In genomic region chr7:110966853-110967252, GRCm38 (mm10) we compare ENCODE assay signal across 24 mouse cellular contexts. TPM values are rescaled to one million over a fixed set of nuclear protein-coding genes. Genes with fewer than 3 reads are reported as not detected.
A peak's percentile ranks its signal among the peaks of the same experiment; 100 is the strongest.
DNase-seq lines count a peak whose midpoint lies in the region; ATAC-seq lines count a peak whose summit lies in the region.
"Had no signal": no experiment of that assay in that cellular context is flagged by ENCODE, and none has a peak within 500 bp of the region (broad histone marks: within the 10 kb centered on the region; RNA-seq: fewer than 3 reads in every experiment).

No protein-coding gene starts in this region.

- no peak overlapping the region for H3K4me3 ChIP-seq in midbrain, embryonic 11.5 days (ENCODE audit: low read depth, low read length)
- H3K4me3 ChIP-seq in midbrain, embryonic 16.5 days (ENCODE audit: low read depth, low read length) = no peak overlapping the region
- no peak overlapping the region for H3K4me3 ChIP-seq in liver, embryonic 12.5 days
- no peak overlapping the region for H3K4me3 ChIP-seq in liver, embryonic 15.5 days (replicated peaks)
- H3K4me3 ChIP-seq in heart, embryonic 11.5 days (ENCODE audit: low read depth, low read length) = no peak overlapping the region
- H3K4me3 ChIP-seq: forebrain, embryonic 10.5 days; forebrain, embryonic 13.5 days; heart, embryonic 13.5 days had no signal

- no peaks in the 10 kb centered on the region for H3K4me1 ChIP-seq in midbrain, embryonic 11.5 days (ENCODE audit: control insufficient read depth, insufficient read depth, low read length)
- no peaks in the 10 kb centered on the region for H3K4me1 ChIP-seq in midbrain, embryonic 16.5 days (ENCODE audit: control insufficient read depth, insufficient read depth, low read length)
- H3K4me1 ChIP-seq in liver, embryonic 12.5 days = peaks cover 53% of the 10 kb centered on the region
- peaks cover 44% of the 10 kb centered on the region for H3K4me1 ChIP-seq in liver, embryonic 15.5 days (replicated peaks)
- peaks cover 17% of the 10 kb centered on the region; the same call in 1 of the 2 replicates for H3K4me1 ChIP-seq in heart, embryonic 11.5 days (ENCODE audit: control insufficient read depth, insufficient read depth, low read length)
- H3K4me1 ChIP-seq: forebrain, embryonic 10.5 days; forebrain, embryonic 13.5 days had no signal

- no peak overlapping the region for H3K9ac ChIP-seq in midbrain, embryonic 11.5 days (ENCODE audit: low read length)
- no peak overlapping the region for H3K9ac ChIP-seq in midbrain, embryonic 16.5 days (ENCODE audit: low read depth, low read length)
- H3K9ac ChIP-seq in liver, embryonic 12.5 days = no peak overlapping the region
- H3K9ac ChIP-seq in liver, embryonic 15.5 days = no peak overlapping the region
- H3K9ac ChIP-seq in heart, embryonic 11.5 days (ENCODE audit: low read depth, low read length) = no peak overlapping the region
- H3K9ac ChIP-seq: forebrain, embryonic 13.5 days; heart, embryonic 13.5 days; hindbrain, embryonic 14.5 days had no signal

- no peak overlapping the region for H3K4me2 ChIP-seq in midbrain, embryonic 11.5 days
- H3K4me2 ChIP-seq in midbrain, embryonic 16.5 days (ENCODE audit: low read length) = no peak overlapping the region
- no peak overlapping the region for H3K4me2 ChIP-seq in liver, embryonic 12.5 days
- H3K4me2 ChIP-seq in liver, embryonic 15.5 days = no peak overlapping the region
- H3K4me2 ChIP-seq in heart, embryonic 11.5 days = no peak overlapping the region
- H3K4me2 ChIP-seq: forebrain, embryonic 13.5 days; heart, embryonic 13.5 days; hindbrain, embryonic 14.5 days had no signal

- no peak for ATAC-seq in midbrain, embryonic 11.5 days (ENCODE audit: low FRiP score)
- ATAC-seq in midbrain, embryonic 16.5 days = no peak
- ATAC-seq in liver, embryonic 12.5 days = peak; percentile 76
- peak; percentile 59 for ATAC-seq in liver, embryonic 15.5 days (ENCODE audit: insufficient read depth)
- no peak for ATAC-seq in heart, embryonic 11.5 days (replicated peaks; ENCODE audit: insufficient number of reproducible peaks, low FRiP score, low TSS enrichment)
- ATAC-seq: activated CD4-positive, CD25-positive, alpha-beta regulatory T cell, adult 4 months; CD4-positive, CD25-positive, alpha-beta regulatory T cell, adult 4 months; forebrain, embryonic 13.5 days; forebrain, embryonic 16.5 days; hindbrain, postnatal 0 days had no signal

- H3K9me3 ChIP-seq in midbrain, embryonic 11.5 days (ENCODE audit: control insufficient read depth, low read length) = no peaks in the 10 kb centered on the region
- no peaks in the 10 kb centered on the region for H3K9me3 ChIP-seq in midbrain, embryonic 16.5 days (replicated peaks; ENCODE audit: control insufficient read depth, low read length, poor library complexity, severe bottlenecking)
- H3K9me3 ChIP-seq in liver, embryonic 12.5 days (replicated peaks) = no peaks in the 10 kb centered on the region
- H3K9me3 ChIP-seq in liver, embryonic 15.5 days (replicated peaks) = no peaks in the 10 kb centered on the region
- no peaks in the 10 kb centered on the region for H3K9me3 ChIP-seq in heart, embryonic 11.5 days (replicated peaks; ENCODE audit: control insufficient read depth, low read length)
- H3K9me3 ChIP-seq: forebrain, embryonic 10.5 days; forebrain, embryonic 13.5 days had no signal

- H3K27me3 ChIP-seq in midbrain, embryonic 11.5 days (ENCODE audit: control insufficient read depth, insufficient read depth, low read length) = no peaks in the 10 kb centered on the region
- H3K27me3 ChIP-seq in midbrain, embryonic 16.5 days (ENCODE audit: control insufficient read depth, insufficient read depth, low read depth, low read length) = no peaks in the 10 kb centered on the region
- no peaks in the 10 kb centered on the region for H3K27me3 ChIP-seq in liver, embryonic 12.5 days (replicated peaks)
- no peaks in the 10 kb centered on the region for H3K27me3 ChIP-seq in liver, embryonic 15.5 days
- H3K27me3 ChIP-seq in heart, embryonic 11.5 days (ENCODE audit: control insufficient read depth, insufficient read depth, low read length) = no peaks in the 10 kb centered on the region
- H3K27me3 ChIP-seq: forebrain, embryonic 13.5 days; heart, embryonic 13.5 days had no signal

- 89% methylated on average over 5 of the region's 5 CpGs for WGBS in midbrain, embryonic 11.5 days
- WGBS in midbrain, embryonic 16.5 days = 92% methylated on average over 5 of the region's 5 CpGs
- WGBS in liver, embryonic 12.5 days (ENCODE audit: insufficient replicate concordance) = 34% methylated on average over 5 of the region's 5 CpGs
- WGBS in liver, embryonic 15.5 days (ENCODE audit: insufficient replicate concordance) = 30% methylated on average over 5 of the region's 5 CpGs
- WGBS in heart, embryonic 11.5 days (ENCODE audit: insufficient replicate concordance) = 52% methylated on average over 5 of the region's 5 CpGs

- peak; percentile 31 for DNase-seq in midbrain, embryonic 11.5 days (ENCODE audit: low spot score, missing footprints)
- DNase-seq in urinary bladder, postnatal 36 days (ENCODE audit: low spot score in 2 of 2) = no peak
- no peak for DNase-seq in gastrocnemius, postnatal 14 days
- DNase-seq: adrenal gland, postnatal 10 days; adrenal gland, postnatal 36 days; cerebellum, adult 18-20 months; cerebellum, adult 9-10 months; cerebellum, postnatal 14 days; gastrocnemius, postnatal 10 days; heart, adult 18-20 months; heart, postnatal 14 days; heart, postnatal 4 days had no signal

- H3K36me3 ChIP-seq in midbrain, embryonic 11.5 days (ENCODE audit: control insufficient read depth, insufficient read depth, low read length) = no peaks in the 10 kb centered on the region
- H3K36me3 ChIP-seq in midbrain, embryonic 16.5 days (ENCODE audit: control insufficient read depth, insufficient read depth, low read length) = no peaks in the 10 kb centered on the region
- no peaks in the 10 kb centered on the region for H3K36me3 ChIP-seq in liver, embryonic 12.5 days
- H3K36me3 ChIP-seq in liver, embryonic 15.5 days (replicated peaks) = no peaks in the 10 kb centered on the region
- H3K36me3 ChIP-seq in heart, embryonic 11.5 days (ENCODE audit: control insufficient read depth, insufficient read depth, low read length) = no peaks in the 10 kb centered on the region
- H3K36me3 ChIP-seq: forebrain, embryonic 10.5 days had no signal

- no peak overlapping the region for H3K27ac ChIP-seq in midbrain, embryonic 11.5 days (ENCODE audit: low read depth, low read length)
- no peak overlapping the region for H3K27ac ChIP-seq in midbrain, embryonic 16.5 days (ENCODE audit: low read length)
- no peak overlapping the region for H3K27ac ChIP-seq in liver, embryonic 12.5 days
- H3K27ac ChIP-seq in liver, embryonic 15.5 days (replicated peaks) = no peak overlapping the region
- no peak overlapping the region for H3K27ac ChIP-seq in heart, embryonic 11.5 days (ENCODE audit: low read depth, low read length)
- H3K27ac ChIP-seq: forebrain, embryonic 10.5 days; forebrain, embryonic 13.5 days; heart, embryonic 13.5 days; hindbrain, embryonic 14.5 days; hindbrain, postnatal 0 days had no signal

- intact Hi-C loops in gastrocnemius, postnatal 14 days (cut with DNase I; ENCODE audit: low total_unique reads) = no loop called here

RNA-seq across cellular contexts. Expression of gene Mrvi1, which starts 15.4 kb away (rescaled TPM):
- 1.9 and 2.2 TPM in 2 replicates for polyA plus RNA-seq in midbrain, embryonic 11.5 days (2014; fragmentation: Nextera tagmentation; extraction: Ambion mirVana)
- polyA plus RNA-seq in midbrain, embryonic 16.5 days (2015; fragmentation: Nextera tagmentation; extraction: Ambion mirVana) = 0.77 and 1.3 TPM in 2 replicates
- 14.7 and 14.9 TPM in 2 replicates for polyA plus RNA-seq in liver, embryonic 12.5 days (2016; fragmentation: Nextera tagmentation; extraction: Ambion mirVana)
- 4.0 and 4.3 TPM in 2 replicates for polyA plus RNA-seq in liver, embryonic 15.5 days (2015; fragmentation: Nextera tagmentation; extraction: Ambion mirVana)
- 6.6 and 7.4 TPM in 2 replicates for polyA plus RNA-seq in heart, embryonic 11.5 days (2014; fragmentation: Nextera tagmentation; extraction: Ambion mirVana)
- 10 to 100 TPM in 1 of 2 experiments, 1 to 10 TPM in 1; 6.3 to 10.1 TPM for total RNA-seq in gastrocnemius, postnatal 14 days (2021)

Comparison
In these comparisons a context has a peak if more than half of its experiments do, and no peak if none do; other contexts are left out.
1. ATAC-seq: peak in liver, embryonic 12.5 days (single experiment) and liver, embryonic 15.5 days (single experiment); none in midbrain, embryonic 11.5 days (single experiment), midbrain, embryonic 16.5 days (single experiment) and heart, embryonic 11.5 days (single experiment).